Mouse (Mus musculus) intestine, postnatal 0 days (tissue): ENCODE measurements around the gene Fgfbp3. TPM values are rescaled to one million over a fixed set of nuclear protein-coding genes. Genes with fewer than 3 reads are reported as not detected.

Source experiments
- ATAC-seq: fragments of 200-750 bp; cut with Nextera tagmentation; 2 replicates; pipeline ENCODE4 v1.8.0; 2017; ENCODE audit warnings: mild to moderate bottlenecking, moderate TSS enrichment, moderate library complexity
- H3K27ac ChIP-seq: fragments of 300-500 bp; sonication (generic); 2 replicates; pipeline ENCODE4 v1.5.1; 2014; ENCODE audit warnings: mild to moderate bottlenecking, low read depth, low read length, moderate library complexity
- H3K27me3 ChIP-seq: fragments of 300-500 bp; sonication (generic); replicated peaks from 2 replicates; pipeline ENCODE4 v1.6.1; 2014; ENCODE audit warnings: low read length, mixed read lengths; ENCODE audit not compliant: control insufficient read depth, insufficient read depth
- H3K36me3 ChIP-seq: fragments of 300-500 bp; sonication (generic); 2 replicates; pipeline ENCODE4 v1.6.1; 2014; ENCODE audit warnings: mild to moderate bottlenecking, moderate library complexity; ENCODE audit not compliant: control insufficient read depth, insufficient read depth
- H3K4me1 ChIP-seq: fragments of 300-500 bp; sonication (generic); replicated peaks from 2 replicates; pipeline ENCODE4 v1.6.1; 2014; ENCODE audit warnings: antibody characterized with exemption, low read length, mixed read lengths; ENCODE audit not compliant: control insufficient read depth, insufficient read depth
- H3K4me2 ChIP-seq: fragments of 300-500 bp; sonication (generic); replicated peaks from 2 replicates; pipeline ENCODE4 v1.6.1; 2014; ENCODE audit warnings: low read depth, mild to moderate bottlenecking, moderate library complexity
- H3K4me3 ChIP-seq: fragments of 300-500 bp; sonication (generic); 2 replicates; pipeline ENCODE4 v1.5.1; 2014; ENCODE audit warnings: low read depth, low read length
- H3K9ac ChIP-seq: fragments of 300-500 bp; sonication (generic); 2 replicates; pipeline ENCODE4 v1.6.1; 2014; ENCODE audit warnings: mild to moderate bottlenecking, low read depth, low read length
- H3K9me3 ChIP-seq: fragments of 300-500 bp; sonication (generic); 2 replicates; pipeline ENCODE4 v1.6.1; 2016; ENCODE audit warnings: mixed run types; ENCODE audit not compliant: control insufficient read depth
- CTCF ChIP-seq: sonication (generic); IDR thresholded peaks from 2 replicates; pipeline ENCODE4 v1.5.1; 2016; ENCODE audit warnings: low read depth, mild to moderate bottlenecking, control low read depth, antibody characterized with exemption, moderate library complexity
- WGBS: fragments of 180-500 bp; shearing (Covaris S2); extraction: QIAGEN DNeasy Blood & Tissue Kit; methylation state at CpG from one replicate; pipeline ENCODE4 v1.1.7; 2014; 5-methylcytosine and 5-hydroxymethylcytosine counted together
- polyA plus RNA-seq: library from polyadenylated mRNA; unstranded; fragments of >200 nt; fragmentation: Nextera tagmentation; extraction: Ambion mirVana; gene quantifications from 2 replicates; pipeline ENCODE4 v1.2.1, GENCODE M21; 2015

Fgfbp3 gene
- polyA plus RNA-seq, 1 experiment from 2014 or later = 2.7 TPM

DNA sequence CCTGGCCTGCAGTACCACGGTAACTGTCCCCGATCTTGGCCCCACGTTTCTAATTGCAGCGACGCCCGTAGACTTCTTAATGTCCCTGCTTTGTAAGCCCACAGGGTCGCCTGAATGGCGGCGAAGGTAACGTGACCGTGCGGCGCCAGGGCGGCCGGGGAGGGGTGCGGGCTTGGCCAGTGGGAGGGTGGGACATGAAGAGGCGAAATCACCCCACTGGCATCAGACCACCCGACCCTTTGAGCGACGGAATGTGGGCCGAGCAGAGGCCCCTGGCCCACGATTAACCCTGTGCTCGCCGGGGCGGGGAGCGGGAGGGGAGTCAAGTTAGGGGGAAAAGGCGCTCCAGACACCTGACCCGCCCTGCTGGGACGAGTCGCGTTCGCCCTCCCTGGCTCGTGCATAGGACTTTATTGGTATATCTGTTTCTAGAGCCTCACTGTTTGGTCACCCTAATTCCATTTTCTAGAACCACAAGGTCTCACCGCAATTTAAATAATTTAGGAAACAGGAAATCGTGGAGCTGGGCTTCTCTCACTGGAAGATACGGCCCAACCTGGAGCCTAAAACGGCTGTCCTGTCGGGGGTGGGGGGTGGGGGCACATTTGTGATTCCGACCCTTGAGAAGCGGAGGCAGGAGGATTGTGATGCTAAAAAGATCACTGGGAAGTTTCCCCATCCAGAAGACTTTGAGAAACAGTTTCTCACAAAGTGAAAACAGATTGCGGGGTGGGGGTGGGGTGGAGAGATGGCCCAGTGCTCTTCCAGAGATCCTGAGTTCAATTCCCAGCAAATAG is 15.0 kb downstream of the Fgfbp3 start:
- peak; percentile 31; the same call in 1 of the 2 replicates for ATAC-seq
- H3K4me1 ChIP-seq = no peaks in the 10 kb centered on the region
- no peak overlapping the region for H3K27ac ChIP-seq
- TF ChIP-seq CTCF = no peak
- no peaks in the 10 kb centered on the region for H3K27me3 ChIP-seq
- H3K4me2 ChIP-seq = peak overlapping the region; percentile 99
- H3K4me3 ChIP-seq = peak overlapping the region; percentile 60
- H3K36me3 ChIP-seq = no peaks in the 10 kb centered on the region
- H3K9ac ChIP-seq = peak overlapping the region; percentile 42
- WGBS = 4% methylated on average over 41 of the region's 41 CpGs
- H3K9me3 ChIP-seq = no peaks in the 10 kb centered on the region

DNA sequence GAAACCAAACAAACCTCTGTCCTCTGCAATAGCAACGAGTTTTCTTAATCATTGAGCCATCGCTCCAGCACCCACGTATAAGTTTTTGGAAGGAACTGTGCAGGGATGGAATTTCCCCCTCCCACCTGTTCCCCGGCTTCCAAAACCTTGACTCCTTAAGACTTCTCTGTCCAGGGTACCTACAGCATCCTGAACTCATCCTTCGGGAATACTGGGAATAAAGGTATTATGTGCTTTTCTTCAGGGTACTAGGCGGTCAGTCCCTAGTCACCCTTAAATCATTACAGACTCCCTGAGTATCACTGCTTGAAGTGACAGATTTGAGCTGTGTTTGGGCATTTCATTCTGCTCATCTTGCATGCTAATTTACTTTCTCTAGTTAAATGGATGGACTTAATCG is 16.0 kb downstream of the Fgfbp3 start:
- peak overlapping the region; percentile 99; the same call in 1 of the 2 replicates for H3K4me2 ChIP-seq
- H3K4me3 ChIP-seq = no peak overlapping the region
- no peaks in the 10 kb centered on the region for H3K4me1 ChIP-seq
- no peak for TF ChIP-seq CTCF
- no peak overlapping the region for H3K27ac ChIP-seq
- no peaks in the 10 kb centered on the region for H3K27me3 ChIP-seq
- H3K36me3 ChIP-seq = no peaks in the 10 kb centered on the region
- 47% methylated on average over 7 of the region's 7 CpGs for WGBS
- H3K9ac ChIP-seq = no peak overlapping the region
- no peaks in the 10 kb centered on the region for H3K9me3 ChIP-seq
- ATAC-seq = no peak

DNA sequence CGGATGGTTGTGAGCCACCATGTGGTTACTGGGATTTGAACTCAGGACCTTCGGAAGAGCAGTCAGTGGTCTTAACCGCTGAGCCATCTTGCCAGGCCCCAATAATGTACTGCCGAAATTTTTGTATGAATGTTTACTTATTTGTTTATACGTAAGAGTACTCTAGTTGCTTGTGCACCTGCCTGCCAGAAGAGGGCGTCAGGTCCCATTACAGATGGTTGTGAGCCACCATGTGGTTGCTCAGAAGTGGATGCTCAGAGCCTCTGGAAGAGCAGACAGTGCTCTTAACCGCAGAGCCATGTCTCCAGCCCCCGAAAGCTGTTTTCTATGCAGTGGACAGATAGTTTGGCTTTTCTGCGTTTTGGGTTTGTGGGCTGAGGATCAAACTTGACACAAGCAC is 21.6 kb downstream of the Fgfbp3 start:
- H3K36me3 ChIP-seq = peaks cover 13% of the 10 kb centered on the region
- no peak for ATAC-seq
- no peak overlapping the region for H3K27ac ChIP-seq
- H3K4me3 ChIP-seq = no peak overlapping the region
- H3K27me3 ChIP-seq = no peaks in the 10 kb centered on the region
- no peak overlapping the region for H3K4me2 ChIP-seq
- TF ChIP-seq CTCF = peak; percentile 74
- no peaks in the 10 kb centered on the region for H3K4me1 ChIP-seq
- no peak overlapping the region for H3K9ac ChIP-seq
- WGBS = 53% methylated on average over 9 of the region's 9 CpGs
- no peaks in the 10 kb centered on the region for H3K9me3 ChIP-seq

DNA sequence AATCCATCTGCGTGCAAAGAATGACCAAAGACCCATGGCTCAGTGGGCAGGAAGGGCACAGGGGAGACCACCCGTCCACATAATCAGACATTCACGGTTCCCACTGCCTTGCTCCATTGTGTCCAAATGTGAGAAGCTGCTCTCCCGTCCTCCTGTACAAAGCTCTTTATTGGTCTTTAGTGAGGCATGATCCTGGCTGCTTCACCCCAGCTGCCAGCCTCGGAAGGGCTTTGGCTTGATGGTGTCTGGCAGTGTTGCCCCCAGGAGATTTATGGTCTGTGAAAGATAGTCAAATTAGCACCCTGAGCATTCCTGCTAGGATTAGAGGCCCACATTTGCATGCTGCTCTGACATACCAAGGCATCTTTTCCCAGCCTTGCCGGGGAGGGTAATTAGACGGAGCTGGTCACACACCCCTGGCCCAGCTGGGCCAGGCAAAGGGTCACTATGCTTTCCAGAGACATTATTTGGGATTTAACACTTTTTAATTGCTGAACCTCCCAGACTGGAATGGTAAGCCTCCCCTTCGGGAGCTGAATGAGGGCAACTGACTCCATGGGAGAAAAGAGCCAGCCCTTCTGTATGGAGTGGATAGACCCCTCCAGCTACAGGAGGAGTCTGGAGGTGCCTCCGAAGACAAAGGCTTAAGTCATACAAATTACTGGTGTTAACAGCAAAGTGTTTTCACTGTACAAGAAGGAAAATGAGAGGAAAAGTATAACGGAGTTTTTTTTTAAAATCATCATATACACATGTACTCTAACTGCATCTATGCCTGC is 22.4 kb downstream of the Fgfbp3 start:
- Histone ChIP-seq H3K9me3 (no peaks in the 10 kb centered on the region), H3K9ac (no peak overlapping the region), H3K4me2 (no peak overlapping the region), H3K36me3 (peaks cover 15% of the 10 kb centered on the region), H3K4me1 (no peaks in the 10 kb centered on the region), H3K27me3 (no peaks in the 10 kb centered on the region), H3K27ac (no peak overlapping the region), H3K4me3 (no peak overlapping the region)
- WGBS = 36% methylated on average over 10 of the region's 10 CpGs
- ATAC-seq = no peak
- TF ChIP-seq CTCF = no peak

DNA sequence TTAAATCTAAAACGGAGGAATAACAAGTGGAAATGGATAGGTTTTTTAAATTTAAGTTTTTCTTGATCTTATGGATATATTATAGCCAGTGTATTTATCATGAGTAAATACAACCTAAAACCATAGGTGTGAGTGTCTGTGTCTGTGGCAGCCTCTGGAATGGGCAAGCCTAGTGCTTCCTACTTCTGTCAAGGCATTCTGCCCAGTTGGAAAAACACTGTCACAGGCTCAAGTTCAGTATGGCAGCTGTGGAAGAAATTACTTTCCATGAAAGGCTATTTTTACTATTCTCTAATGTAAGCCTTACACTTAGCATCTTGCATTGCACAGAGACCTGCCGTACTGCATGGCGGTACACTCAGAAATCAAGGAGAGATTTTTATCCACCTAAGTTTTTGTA is 27.7 kb downstream of the Fgfbp3 start:
- no peak overlapping the region for H3K27ac ChIP-seq
- no peaks in the 10 kb centered on the region for H3K9me3 ChIP-seq
- 92% methylated on average over 3 of the region's 3 CpGs for WGBS
- TF ChIP-seq CTCF = no peak
- no peaks in the 10 kb centered on the region for H3K27me3 ChIP-seq
- H3K4me2 ChIP-seq = no peak overlapping the region
- no peak overlapping the region for H3K4me3 ChIP-seq
- H3K36me3 ChIP-seq = peaks cover 62% of the 10 kb centered on the region
- ATAC-seq = no peak
- no peaks in the 10 kb centered on the region for H3K4me1 ChIP-seq
- no peak overlapping the region for H3K9ac ChIP-seq

DNA sequence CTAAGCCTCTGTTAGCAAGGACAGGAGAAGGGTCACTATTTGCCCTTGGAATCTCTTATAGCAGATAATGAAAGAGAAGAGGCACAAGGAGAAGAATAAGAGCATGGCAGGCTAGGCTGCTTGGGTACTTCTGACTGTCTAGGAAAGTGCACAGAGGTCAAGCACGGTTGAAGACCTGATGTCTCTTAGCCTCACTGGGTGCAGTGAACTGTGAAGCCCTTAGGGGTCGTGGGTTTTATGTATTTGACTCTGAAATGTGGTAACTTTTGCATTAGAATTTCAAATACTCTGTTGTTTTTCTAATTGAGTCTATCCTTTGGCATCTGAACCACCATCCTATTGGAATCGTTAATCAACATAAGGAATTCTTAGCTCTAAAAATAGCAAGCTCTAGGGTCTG is 31.7 kb downstream of the Fgfbp3 start:
- H3K27ac ChIP-seq = no peak overlapping the region
- H3K4me1 ChIP-seq = no peaks in the 10 kb centered on the region
- ATAC-seq = no peak
- H3K4me2 ChIP-seq = no peak overlapping the region
- no peaks in the 10 kb centered on the region for H3K27me3 ChIP-seq
- peaks cover 84% of the 10 kb centered on the region for H3K36me3 ChIP-seq
- no peak for TF ChIP-seq CTCF
- no peak overlapping the region for H3K4me3 ChIP-seq
- 80% methylated on average over 3 of the region's 3 CpGs for WGBS
- no peaks in the 10 kb centered on the region for H3K9me3 ChIP-seq
- no peak overlapping the region for H3K9ac ChIP-seq
